Mouse (Mus musculus): ENCODE results near the gene Gpat3. TPM values are rescaled to one million over a fixed set of nuclear protein-coding genes. Genes with fewer than 3 reads are reported as not detected.
A peak's percentile ranks its signal among the peaks of the same experiment; 100 is the strongest.

Gpat3 gene
- 13.5 and 21.0 TPM in 2 replicates for total RNA-seq (2014; rRNA removed; ENCODE audit: low replicate concordance)
- polyA plus RNA-seq (2015; fragmentation: Nextera tagmentation; extraction: Ambion mirVana), result 22.1 and 22.6 TPM in 2 replicates

GRCm38 (mm10) chr5:100845485-100845847 lies at the start of gene Gpat3:
Gene Gpat3 (plus strand): TSS chr5:100845713.
- TF ChIP-seq EP300 (IDR thresholded peaks at IDR 0.05; ENCODE audit: low read depth) (no peak), CTCF (IDR thresholded peaks at IDR 0.05; ENCODE audit: low read depth) (no peak)
- Histone ChIP-seq H3K4me1 (ENCODE audit: control insufficient read depth, insufficient read depth) (no peaks in the 10 kb centered on the region; the same call in 1 of the 2 replicates), H3K27ac (ENCODE audit: low read depth) (peak within 1 kb of the TSS; percentile 96), H3K27me3 (ENCODE audit: control insufficient read depth, insufficient read depth, low read length) (no peaks in the 10 kb centered on the region), H3K4me2 (ENCODE audit: low read depth, low read length) (peak within 1 kb of the TSS; percentile 75), H3K36me3 (replicated peaks; ENCODE audit: control insufficient read depth, insufficient read depth, low read length) (no peaks in the 10 kb centered on the region), H3K9me3 (replicated peaks; ENCODE audit: control insufficient read depth, low read length) (peaks cover 8% of the 10 kb centered on the region; the same call in 1 of the 2 replicates), H3K9ac (replicated peaks; ENCODE audit: low read depth, low read length) (peak within 1 kb of the TSS; percentile 80), H3K4me3 (ENCODE audit: low read depth, low read length) (peak within 1 kb of the TSS; percentile 79)
- peak; percentile 50 for DNase-seq (ENCODE audit: low spot score)
- peak; percentile 46 for ATAC-seq (ENCODE audit: insufficient read depth, low read depth)
- 1% methylated on average over 16 of the region's 16 CpGs for WGBS

- Histone ChIP-seq H3K4me1 (ENCODE audit: control insufficient read depth, insufficient read depth) (peaks cover 11% of the 10 kb centered on the region; the same call in 1 of the 2 replicates), H3K27me3 (ENCODE audit: control insufficient read depth, insufficient read depth, low read length) (no peaks in the 10 kb centered on the region), H3K9ac (replicated peaks; ENCODE audit: low read depth, low read length) (peak within 1 kb of the TSS; percentile 74), H3K27ac (ENCODE audit: low read depth) (no peak within 1 kb of the TSS; the same call in 1 of the 2 replicates), H3K36me3 (replicated peaks; ENCODE audit: control insufficient read depth, insufficient read depth, low read length) (peaks cover 28% of the 10 kb centered on the region), H3K4me2 (ENCODE audit: low read depth, low read length) (peak within 1 kb of the TSS; percentile 99), H3K9me3 (replicated peaks; ENCODE audit: control insufficient read depth, low read length) (no peaks in the 10 kb centered on the region), H3K4me3 (ENCODE audit: low read depth, low read length) (peak within 1 kb of the TSS; percentile 94)
- DNase-seq (ENCODE audit: low spot score), result peak; percentile 87
- WGBS, result under 1% methylated on average over 67 of the region's 67 CpGs
- peak; percentile 96 for ATAC-seq (ENCODE audit: insufficient read depth, low read depth)
- TF ChIP-seq CTCF (IDR thresholded peaks at IDR 0.05; ENCODE audit: low read depth) (no peak), EP300 (IDR thresholded peaks at IDR 0.05; ENCODE audit: low read depth) (peak; percentile 69; the same call in 1 of the 2 replicates)
Observed at GRCm38 (mm10) chr5:100798165-100798860, 47.2 kb upstream of the Gpat3 start, which contains the start of the genes Helq and Mrps18c. Gene Helq (minus strand): TSS chr5:100798598. Gene Mrps18c (plus strand): TSS chr5:100798627.

- Histone ChIP-seq H3K27ac (ENCODE audit: low read depth) (no peak overlapping the region), H3K4me2 (ENCODE audit: low read depth, low read length) (no peak overlapping the region), H3K4me3 (ENCODE audit: low read depth, low read length) (no peak overlapping the region), H3K36me3 (replicated peaks; ENCODE audit: control insufficient read depth, insufficient read depth, low read length) (peaks cover 27% of the 10 kb centered on the region), H3K9me3 (replicated peaks; ENCODE audit: control insufficient read depth, low read length) (no peaks in the 10 kb centered on the region), H3K4me1 (ENCODE audit: control insufficient read depth, insufficient read depth) (peaks cover 4% of the 10 kb centered on the region), H3K27me3 (ENCODE audit: control insufficient read depth, insufficient read depth, low read length) (no peaks in the 10 kb centered on the region), H3K9ac (replicated peaks; ENCODE audit: low read depth, low read length) (no peak overlapping the region)
- ATAC-seq (ENCODE audit: insufficient read depth, low read depth) (no peak), DNase-seq (ENCODE audit: low spot score) (no peak)
- WGBS, result 70% methylated on average over 4 of the region's 4 CpGs
- no peak for TF ChIP-seq CTCF (IDR thresholded peaks at IDR 0.05; ENCODE audit: low read depth)
- TF ChIP-seq EP300 (IDR thresholded peaks at IDR 0.05; ENCODE audit: low read depth), result no peak
Observed at GRCm38 (mm10) chr5:100818341-100818740, 27.2 kb upstream of the Gpat3 start.

- no peak for DNase-seq (ENCODE audit: low spot score)
- peak overlapping the region; percentile 87 for H3K27ac ChIP-seq (ENCODE audit: low read depth)
- peak overlapping the region; percentile 97 for H3K4me2 ChIP-seq (ENCODE audit: low read depth, low read length)
Observed at GRCm38 (mm10) chr5:100819568-100820480, 25.7 kb upstream of the Gpat3 start.

GRCm38 (mm10) chr5:100820483-100821184 lies 24.9 kb upstream of the Gpat3 start, which contains the start of gene Abraxas1:
Gene Abraxas1 (minus strand): TSS chr5:100820965.
- Histone ChIP-seq H3K9me3 (replicated peaks; ENCODE audit: control insufficient read depth, low read length) (no peaks in the 10 kb centered on the region), H3K9ac (replicated peaks; ENCODE audit: low read depth, low read length) (peak within 1 kb of the TSS; percentile 95), H3K27ac (ENCODE audit: low read depth) (peak within 1 kb of the TSS; percentile 87), H3K27me3 (ENCODE audit: control insufficient read depth, insufficient read depth, low read length) (no peaks in the 10 kb centered on the region), H3K36me3 (replicated peaks; ENCODE audit: control insufficient read depth, insufficient read depth, low read length) (peaks cover 18% of the 10 kb centered on the region; the same call in 1 of the 2 replicates), H3K4me3 (ENCODE audit: low read depth, low read length) (peak within 1 kb of the TSS; percentile 90), H3K4me1 (ENCODE audit: control insufficient read depth, insufficient read depth) (peaks cover 4% of the 10 kb centered on the region), H3K4me2 (ENCODE audit: low read depth, low read length) (peak within 1 kb of the TSS; percentile 97)
- ATAC-seq (ENCODE audit: insufficient read depth, low read depth), result peak; percentile 95
- peak; percentile 89 for DNase-seq (ENCODE audit: low spot score)
- WGBS, result under 1% methylated on average over 63 of the region's 63 CpGs
- TF ChIP-seq CTCF (IDR thresholded peaks at IDR 0.05; ENCODE audit: low read depth) (no peak), EP300 (IDR thresholded peaks at IDR 0.05; ENCODE audit: low read depth) (no peak)

More at GRCm38 (mm10) chr5:100819568-100820480, 25.7 kb upstream of the Gpat3 start:
- WGBS, result 32% methylated on average over 16 of the region's 16 CpGs
- Histone ChIP-seq H3K9ac (replicated peaks; ENCODE audit: low read depth, low read length) (peak overlapping the region; percentile 95), H3K9me3 (replicated peaks; ENCODE audit: control insufficient read depth, low read length) (no peaks in the 10 kb centered on the region), H3K36me3 (replicated peaks; ENCODE audit: control insufficient read depth, insufficient read depth, low read length) (peaks cover 21% of the 10 kb centered on the region), H3K4me1 (ENCODE audit: control insufficient read depth, insufficient read depth) (peaks cover 4% of the 10 kb centered on the region), H3K4me3 (ENCODE audit: low read depth, low read length) (peak overlapping the region; percentile 90), H3K27me3 (ENCODE audit: control insufficient read depth, insufficient read depth, low read length) (no peaks in the 10 kb centered on the region)
- peak; percentile 29 for TF ChIP-seq CTCF (IDR thresholded peaks at IDR 0.05; ENCODE audit: low read depth)
- no peak for TF ChIP-seq EP300 (IDR thresholded peaks at IDR 0.05; ENCODE audit: low read depth)
- ATAC-seq (ENCODE audit: insufficient read depth, low read depth), result no peak

All from heart, postnatal 0 days (tissue).